Mouse (Mus musculus) limb, embryonic 12.5 days (tissue): ENCODE measurements around the gene Fam155a. TPM values are rescaled to one million over a fixed set of nuclear protein-coding genes. Genes with fewer than 3 reads are reported as not detected.

Experiments used
- ATAC-seq: fragments of 200-750 bp; cut with Nextera tagmentation; 2 replicates; pipeline ENCODE4 v1.8.0; 2017; ENCODE audit warnings: low read depth, moderate TSS enrichment; ENCODE audit not compliant: insufficient number of reproducible peaks, insufficient read depth, low FRiP score, low TSS enrichment
- H3K27ac ChIP-seq: fragments of 300-500 bp; sonication (generic); 2 replicates; pipeline ENCODE4 v1.5.1; 2016; ENCODE audit warnings: mild to moderate bottlenecking, moderate library complexity
- H3K27me3 ChIP-seq: fragments of 300-500 bp; sonication (generic); 2 replicates; pipeline ENCODE4 v1.6.1; 2016; ENCODE audit warnings: mild to moderate bottlenecking, moderate library complexity
- H3K36me3 ChIP-seq: fragments of 300-500 bp; sonication (generic); 2 replicates; pipeline ENCODE4 v1.6.1; 2016; ENCODE audit warnings: mild to moderate bottlenecking, moderate library complexity
- H3K4me1 ChIP-seq: fragments of 300-500 bp; sonication (generic); replicated peaks from 2 replicates; pipeline ENCODE4 v1.6.1; 2016
- H3K4me2 ChIP-seq: fragments of 300-500 bp; sonication (generic); 2 replicates; pipeline ENCODE4 v1.6.1; 2016; ENCODE audit warnings: mild to moderate bottlenecking, moderate library complexity
- H3K4me3 ChIP-seq: fragments of 300-500 bp; sonication (generic); replicated peaks from 2 replicates; pipeline ENCODE4 v1.5.1; 2016; ENCODE audit warnings: mild to moderate bottlenecking
- H3K9ac ChIP-seq: fragments of 300-500 bp; sonication (generic); replicated peaks from 2 replicates; pipeline ENCODE4 v1.6.1; 2016; ENCODE audit warnings: mild to moderate bottlenecking, moderate library complexity
- H3K9me3 ChIP-seq: fragments of 300-500 bp; sonication (generic); 2 replicates; pipeline ENCODE4 v1.6.1; 2016; ENCODE audit warnings: mild to moderate bottlenecking, moderate library complexity
- WGBS: fragments of 180-500 bp; shearing (Covaris S2); methylation state at CpG from one replicate; pipeline ENCODE4 v1.1.7; 2016; 5-methylcytosine and 5-hydroxymethylcytosine counted together
- polyA plus RNA-seq: library from polyadenylated mRNA; unstranded; fragments of >200 nt; fragmentation: Nextera tagmentation; extraction: Ambion mirVana; gene quantifications from 2 replicates; pipeline ENCODE4 v1.2.1, GENCODE M21; 2016

Fam155a gene
- polyA plus RNA-seq, 1 experiment from 2014 or later = 0.99 TPM

DNA sequence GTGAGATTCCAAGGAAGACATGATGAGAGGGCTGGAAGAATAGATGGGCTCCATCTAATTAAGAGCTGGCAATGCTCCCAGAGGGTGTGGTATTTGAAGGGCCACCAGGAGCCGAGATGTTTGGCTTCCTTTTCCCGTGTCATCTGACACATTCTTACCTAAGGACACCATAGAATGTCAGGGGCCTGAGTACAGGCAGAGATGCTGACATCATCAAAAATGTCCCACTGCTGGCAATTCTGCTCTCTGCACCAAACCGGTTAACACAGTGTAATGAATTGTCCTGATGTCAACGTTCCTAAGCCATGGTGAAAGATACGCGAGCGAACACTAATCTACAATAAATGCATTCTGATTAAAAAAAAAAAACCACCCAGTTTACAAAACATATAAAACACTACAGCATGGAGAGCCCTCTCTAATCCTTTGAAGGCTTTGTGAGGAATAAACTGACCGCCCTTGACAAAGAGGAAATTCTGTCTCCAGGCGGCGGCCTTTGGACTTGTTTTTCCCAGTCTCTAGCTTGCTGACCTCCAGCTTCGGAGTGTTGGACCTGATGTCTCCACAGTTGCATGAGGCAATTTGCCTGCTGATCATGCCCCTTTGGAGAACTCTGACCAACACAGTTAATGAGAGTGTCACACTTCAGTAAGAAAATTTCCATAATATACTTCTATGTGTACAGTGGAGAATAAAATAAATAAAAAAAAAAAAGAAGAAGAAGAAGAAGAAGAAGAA lies 338.2 kb downstream of the Fam155a start:
- Histone ChIP-seq H3K4me2 (no peak overlapping the region), H3K9me3 (no peaks in the 10 kb centered on the region), H3K9ac (no peak overlapping the region), H3K4me1 (peaks cover 4% of the 10 kb centered on the region), H3K27me3 (no peaks in the 10 kb centered on the region; the same call in 1 of the 2 replicates), H3K27ac (no peak overlapping the region), H3K36me3 (no peaks in the 10 kb centered on the region), H3K4me3 (no peak overlapping the region)
- ATAC-seq = no peak
- 89% methylated on average over 11 of the region's 11 CpGs for WGBS

DNA sequence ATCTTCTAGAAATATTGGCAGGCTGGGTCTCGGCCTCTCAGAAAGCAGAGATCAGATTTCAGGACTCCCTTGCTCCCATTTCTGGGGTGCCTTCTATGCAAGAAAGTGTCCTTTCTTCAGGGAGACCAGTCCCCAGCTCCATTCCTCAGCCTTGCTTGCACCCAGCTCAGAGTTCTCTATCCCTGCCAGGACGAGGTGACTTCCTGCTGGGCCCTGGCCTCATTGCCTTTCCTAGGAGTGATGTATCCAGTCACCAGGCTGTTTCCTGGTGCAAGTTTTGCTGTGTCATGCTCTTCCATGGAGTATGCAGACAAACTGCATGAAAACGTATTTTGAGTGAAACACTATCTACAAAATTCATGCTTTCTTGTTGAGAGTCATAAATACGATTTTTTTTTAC lies 342.1 kb downstream of the Fam155a start:
- 56% methylated on average over 4 of the region's 4 CpGs for WGBS
- H3K27ac ChIP-seq = no peak overlapping the region
- H3K9ac ChIP-seq = no peak overlapping the region
- H3K4me2 ChIP-seq = no peak overlapping the region
- no peaks in the 10 kb centered on the region for H3K27me3 ChIP-seq
- no peaks in the 10 kb centered on the region for H3K36me3 ChIP-seq
- H3K4me1 ChIP-seq = peaks cover 4% of the 10 kb centered on the region
- no peaks in the 10 kb centered on the region for H3K9me3 ChIP-seq
- H3K4me3 ChIP-seq = no peak overlapping the region
- no peak for ATAC-seq

DNA sequence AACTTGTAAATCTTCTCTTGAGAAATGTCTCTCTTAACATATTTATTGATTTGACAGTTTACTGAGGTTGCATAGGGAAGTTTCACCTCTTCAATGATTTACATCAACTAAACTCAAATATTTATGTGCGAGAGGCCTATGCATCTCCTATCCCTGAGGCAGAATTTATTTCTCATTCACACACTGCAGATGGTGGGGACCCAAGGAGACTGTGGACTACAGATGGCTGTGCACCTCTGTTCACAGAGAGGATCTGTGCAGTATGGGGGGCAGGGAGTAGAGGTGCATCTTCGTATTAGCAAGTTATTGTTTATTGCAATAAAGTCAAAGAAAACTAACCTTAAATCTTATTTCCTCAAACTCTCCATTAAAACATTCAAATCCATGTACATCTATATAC lies 346.9 kb downstream of the Fam155a start:
- Histone ChIP-seq H3K9me3 (no peaks in the 10 kb centered on the region), H3K27me3 (no peaks in the 10 kb centered on the region), H3K27ac (no peak overlapping the region), H3K36me3 (no peaks in the 10 kb centered on the region), H3K4me3 (no peak overlapping the region), H3K4me2 (no peak overlapping the region), H3K9ac (no peak overlapping the region), H3K4me1 (peaks cover 4% of the 10 kb centered on the region)
- no peak for ATAC-seq
- 77% methylated on average over 2 of the region's 2 CpGs for WGBS

DNA sequence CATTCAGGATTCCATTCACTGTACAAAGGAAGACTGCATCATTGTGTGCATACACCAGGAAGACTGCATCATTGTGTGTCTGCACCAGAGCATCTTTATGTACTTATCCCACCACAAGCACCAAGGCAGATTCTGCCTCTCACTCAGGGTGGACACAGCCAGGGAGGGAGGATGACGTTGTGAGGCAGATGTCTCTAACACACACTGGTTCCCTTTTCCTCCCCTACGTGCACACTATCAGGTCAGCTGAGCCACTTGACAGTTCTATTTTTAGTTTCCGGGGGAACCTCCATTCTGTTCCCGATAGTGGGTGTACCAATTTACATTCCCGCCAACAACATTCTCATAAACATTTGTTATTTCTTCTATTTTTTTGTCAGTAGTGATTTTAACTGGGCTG lies 347.4 kb downstream of the Fam155a start:
- ATAC-seq = no peak
- Histone ChIP-seq H3K4me1 (peaks cover under 1% of the 10 kb centered on the region; the same call in 1 of the 2 replicates), H3K9me3 (no peaks in the 10 kb centered on the region), H3K36me3 (no peaks in the 10 kb centered on the region), H3K9ac (no peak overlapping the region), H3K4me3 (no peak overlapping the region), H3K27me3 (no peaks in the 10 kb centered on the region), H3K4me2 (no peak overlapping the region), H3K27ac (no peak overlapping the region)
- 70% methylated on average over 5 of the region's 5 CpGs for WGBS

DNA sequence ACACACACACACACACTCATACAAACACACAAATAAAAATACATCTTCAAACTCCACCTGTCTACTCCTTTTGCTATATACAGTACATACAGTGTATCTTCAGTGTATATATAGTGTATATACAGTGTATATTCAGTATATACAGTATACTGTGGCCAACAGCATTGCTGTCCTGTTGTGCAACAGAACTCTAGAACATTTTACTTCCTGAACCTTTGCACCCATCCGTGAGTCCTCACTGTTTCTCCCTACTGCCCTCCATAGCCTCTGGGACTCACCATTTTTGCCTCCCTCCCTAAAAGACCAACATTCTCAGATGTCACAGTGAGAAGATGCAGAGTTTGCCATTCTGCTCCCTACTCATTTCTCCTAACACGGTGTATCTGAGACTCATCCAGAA lies 347.8 kb downstream of the Fam155a start:
- Histone ChIP-seq H3K27ac (no peak overlapping the region), H3K4me2 (no peak overlapping the region), H3K4me3 (no peak overlapping the region), H3K27me3 (no peaks in the 10 kb centered on the region), H3K4me1 (no peaks in the 10 kb centered on the region), H3K36me3 (no peaks in the 10 kb centered on the region), H3K9ac (no peak overlapping the region), H3K9me3 (no peaks in the 10 kb centered on the region)
- ATAC-seq = no peak
- WGBS = 83% methylated on average over 2 of the region's 2 CpGs

DNA sequence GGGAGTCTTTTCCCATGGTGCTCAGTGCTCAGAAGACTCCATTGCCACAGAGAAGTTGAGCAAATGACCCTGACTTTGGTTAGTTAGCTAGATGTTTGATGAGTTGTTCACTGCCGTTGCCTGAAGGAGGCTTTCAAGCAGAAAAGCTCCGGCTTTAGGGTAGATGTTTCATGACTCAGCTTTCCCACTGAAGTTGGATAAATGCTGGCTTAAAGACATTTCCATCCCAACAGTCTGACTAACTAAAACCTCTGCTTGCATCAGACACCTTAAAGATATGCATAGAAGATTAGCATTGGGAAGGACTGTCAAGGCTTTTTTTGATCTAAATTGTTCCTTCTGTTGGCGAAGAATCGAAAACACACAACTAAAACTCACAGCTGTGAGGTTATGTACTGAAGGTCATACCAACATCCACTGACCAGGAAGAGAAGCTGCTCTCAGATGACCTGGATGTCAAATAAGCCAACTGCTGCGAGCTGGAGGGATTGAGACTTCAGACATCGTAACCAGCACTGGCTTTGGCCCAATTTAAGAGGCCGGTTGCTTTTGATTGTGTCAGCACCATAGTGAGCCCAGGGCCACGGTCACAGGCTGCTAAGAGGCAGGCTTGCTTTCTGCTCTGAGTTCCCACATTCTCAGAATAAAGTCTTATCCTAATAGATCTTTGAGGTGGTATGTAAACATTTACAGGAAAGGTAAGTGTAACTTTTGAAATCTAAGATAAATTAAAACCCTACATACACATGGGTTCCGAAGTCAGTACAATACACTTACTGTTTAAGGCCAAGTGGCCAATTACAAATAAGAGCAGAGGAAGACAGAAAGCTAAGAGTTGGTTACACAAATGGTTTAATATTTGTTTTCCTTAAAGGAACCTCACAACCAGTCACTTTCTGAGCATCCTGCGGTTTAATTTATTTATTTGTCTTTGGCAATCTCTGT lies 351.8 kb downstream of the Fam155a start:
- H3K36me3 ChIP-seq = no peaks in the 10 kb centered on the region
- H3K9ac ChIP-seq = no peak overlapping the region
- no peak overlapping the region for H3K27ac ChIP-seq
- no peaks in the 10 kb centered on the region for H3K27me3 ChIP-seq
- H3K4me2 ChIP-seq = no peak overlapping the region
- H3K9me3 ChIP-seq = no peaks in the 10 kb centered on the region
- no peaks in the 10 kb centered on the region for H3K4me1 ChIP-seq
- no peak overlapping the region for H3K4me3 ChIP-seq
- WGBS = 69% methylated on average over 10 of the region's 10 CpGs
- ATAC-seq = no peak

DNA sequence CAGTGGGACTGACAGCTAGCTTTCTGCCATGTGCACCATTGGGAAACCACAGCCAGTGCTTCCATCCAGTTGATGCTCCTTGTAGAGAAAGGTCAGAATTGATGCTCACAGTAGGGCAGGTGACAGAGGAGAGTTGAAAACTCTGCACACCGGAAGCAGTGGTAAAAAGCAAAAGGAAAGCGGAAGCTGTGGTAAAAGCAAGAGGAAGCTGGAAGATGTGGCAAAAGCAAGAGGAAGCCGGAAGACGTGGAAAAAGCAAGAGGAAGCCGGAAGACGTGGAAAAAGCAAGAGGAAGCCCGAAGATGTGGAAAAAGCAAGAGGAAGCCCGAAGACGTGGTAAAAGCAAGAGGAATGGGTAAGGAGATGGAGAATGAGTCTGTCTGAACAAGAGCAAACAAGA lies 354.8 kb downstream of the Fam155a start:
- no peak for ATAC-seq
- WGBS = 87% methylated on average over 9 of the region's 9 CpGs
- Histone ChIP-seq H3K36me3 (no peaks in the 10 kb centered on the region), H3K9me3 (no peaks in the 10 kb centered on the region), H3K27ac (no peak overlapping the region), H3K4me1 (no peaks in the 10 kb centered on the region), H3K27me3 (no peaks in the 10 kb centered on the region), H3K9ac (no peak overlapping the region), H3K4me3 (no peak overlapping the region), H3K4me2 (no peak overlapping the region)

DNA sequence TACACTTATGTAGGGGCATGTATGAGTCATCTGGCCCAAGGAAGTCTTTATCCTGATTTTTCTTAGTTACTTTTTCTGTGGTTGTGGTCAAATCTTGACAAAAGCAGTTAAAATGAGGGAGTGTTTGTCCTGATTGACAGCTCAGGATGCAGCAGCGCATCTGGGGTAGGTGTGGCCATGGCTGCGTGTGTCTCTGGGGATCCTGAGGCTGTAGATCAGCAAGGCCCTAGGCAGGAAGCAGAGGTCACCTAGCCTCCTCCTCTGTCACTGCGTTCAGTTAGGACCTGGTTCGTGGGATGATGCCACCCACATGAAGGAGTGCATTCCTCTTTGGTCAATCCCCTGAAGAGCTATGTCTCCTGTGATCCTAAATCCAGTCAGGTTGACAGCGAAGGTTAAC lies 362.5 kb downstream of the Fam155a start:
- H3K9ac ChIP-seq = no peak overlapping the region
- no peak overlapping the region for H3K4me2 ChIP-seq
- no peaks in the 10 kb centered on the region for H3K4me1 ChIP-seq
- H3K36me3 ChIP-seq = no peaks in the 10 kb centered on the region
- H3K9me3 ChIP-seq = no peaks in the 10 kb centered on the region
- 36% methylated on average over 5 of the region's 5 CpGs for WGBS
- no peak overlapping the region for H3K4me3 ChIP-seq
- no peaks in the 10 kb centered on the region for H3K27me3 ChIP-seq
- no peak for ATAC-seq
- H3K27ac ChIP-seq = no peak overlapping the region

DNA sequence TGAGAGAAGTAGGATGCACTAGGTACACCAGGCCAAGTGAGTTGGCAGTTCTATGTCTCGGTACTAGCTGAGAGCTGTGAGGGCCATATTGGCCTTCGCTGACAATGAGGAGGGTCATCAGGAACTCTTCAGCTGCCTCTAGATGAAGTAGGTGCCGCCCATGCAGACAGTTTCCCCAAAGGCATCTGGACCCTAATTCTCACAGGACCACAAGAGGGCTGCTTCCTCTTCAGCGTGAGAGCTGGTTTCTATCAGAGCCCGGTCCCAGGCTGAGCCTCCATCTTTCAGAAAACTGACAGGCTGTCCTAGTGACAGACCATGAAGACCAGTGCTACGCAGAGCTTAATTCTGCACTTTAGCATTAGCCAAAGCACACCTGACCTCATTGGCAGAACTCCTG lies 364.8 kb downstream of the Fam155a start:
- no peak overlapping the region for H3K9ac ChIP-seq
- H3K27ac ChIP-seq = no peak overlapping the region
- ATAC-seq = no peak
- no peaks in the 10 kb centered on the region for H3K36me3 ChIP-seq
- no peaks in the 10 kb centered on the region for H3K9me3 ChIP-seq
- no peaks in the 10 kb centered on the region for H3K27me3 ChIP-seq
- WGBS = 82% methylated on average over 6 of the region's 6 CpGs
- no peak overlapping the region for H3K4me2 ChIP-seq
- no peak overlapping the region for H3K4me3 ChIP-seq
- H3K4me1 ChIP-seq = peaks cover 6% of the 10 kb centered on the region; the same call in 1 of the 2 replicates

DNA sequence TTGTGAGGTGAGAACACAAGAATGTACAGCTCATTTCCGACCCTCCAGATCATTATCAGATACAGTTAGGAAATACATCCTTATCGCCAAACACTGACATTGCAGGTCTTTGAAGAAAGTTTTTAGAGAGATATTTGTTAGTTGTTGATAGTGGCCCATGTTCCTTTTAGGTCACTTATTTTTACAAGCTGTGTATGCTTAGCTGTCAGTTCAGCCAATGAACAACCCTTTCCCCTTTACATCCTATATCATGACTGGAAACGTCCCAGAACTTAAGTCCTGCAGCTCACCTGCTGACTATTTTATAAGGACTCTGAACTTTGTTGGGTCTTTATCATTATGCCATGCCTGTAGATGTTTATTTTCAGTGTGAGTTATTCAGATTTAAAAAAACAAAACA lies 366.3 kb downstream of the Fam155a start:
- 59% methylated on average over 3 of the region's 3 CpGs for WGBS
- Histone ChIP-seq H3K9me3 (no peaks in the 10 kb centered on the region), H3K27me3 (no peaks in the 10 kb centered on the region), H3K4me2 (no peak overlapping the region), H3K27ac (no peak overlapping the region), H3K4me1 (peaks cover 6% of the 10 kb centered on the region; the same call in 1 of the 2 replicates), H3K9ac (no peak overlapping the region), H3K4me3 (no peak overlapping the region), H3K36me3 (no peaks in the 10 kb centered on the region)
- no peak for ATAC-seq

DNA sequence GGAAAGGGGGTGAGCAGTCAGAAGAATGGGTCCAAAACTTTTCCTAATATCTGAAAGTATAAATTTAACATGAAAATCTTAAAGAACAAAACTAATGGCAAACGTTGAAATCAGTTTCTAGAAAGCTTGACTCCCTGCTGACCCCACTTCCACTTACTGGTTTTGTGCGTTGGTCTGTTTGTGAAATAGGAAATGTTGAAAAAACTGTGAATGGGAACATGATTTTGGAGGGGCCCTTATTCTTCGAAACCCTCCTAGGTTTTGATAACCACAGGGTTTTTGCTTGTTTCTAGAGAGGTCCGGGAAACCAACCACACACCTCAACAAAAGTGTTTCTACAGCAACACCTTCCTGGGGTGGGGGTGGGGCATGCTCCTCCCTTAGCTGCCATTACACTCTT lies 368.6 kb downstream of the Fam155a start:
- WGBS = 56% methylated on average over 4 of the region's 4 CpGs
- Histone ChIP-seq H3K36me3 (no peaks in the 10 kb centered on the region), H3K27me3 (no peaks in the 10 kb centered on the region), H3K4me1 (peaks cover 6% of the 10 kb centered on the region; the same call in 1 of the 2 replicates), H3K9ac (no peak overlapping the region), H3K4me3 (no peak overlapping the region), H3K9me3 (no peaks in the 10 kb centered on the region), H3K27ac (no peak overlapping the region), H3K4me2 (no peak overlapping the region)
- no peak for ATAC-seq
